Comparison of ENCODE assay signal across 9 mouse cellular contexts in the genomic region with DNA sequence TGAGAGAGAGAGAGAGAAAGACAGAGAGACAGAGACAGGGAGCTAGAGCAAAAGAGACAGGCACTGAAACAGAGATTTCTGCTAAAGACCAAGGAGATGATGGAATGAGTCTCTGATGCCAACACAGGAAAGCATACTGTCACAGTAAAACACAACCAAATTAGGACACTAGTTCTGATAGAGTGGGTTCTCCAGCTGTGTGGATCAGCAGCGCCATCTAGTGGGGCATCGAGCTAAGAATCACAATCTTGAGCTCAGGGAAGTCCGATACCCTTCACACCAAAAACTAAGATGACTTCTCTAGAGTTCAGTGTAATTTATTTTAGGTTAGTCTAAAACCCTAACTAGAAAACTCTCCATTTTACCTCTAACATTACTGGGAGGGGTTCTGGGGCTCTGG. TPM values are rescaled to one million over a fixed set of nuclear protein-coding genes. Genes with fewer than 3 reads are reported as not detected.
DNase-seq lines count a peak whose midpoint lies in the region; ATAC-seq lines count a peak whose summit lies in the region.
"Had no signal": no experiment of that assay in that cellular context is flagged by ENCODE, and none has a peak within 500 bp of the region (broad histone marks: within the 10 kb centered on the region; RNA-seq: fewer than 3 reads in every experiment).

No protein-coding gene starts in this region.

- no peak overlapping the region for H3K27ac ChIP-seq in heart, embryonic 10.5 days
- no peak overlapping the region for H3K27ac ChIP-seq in forebrain, embryonic 14.5 days (ENCODE audit: low read depth, low read length)

- peak; percentile 25 to 82 for DNase-seq in heart, adult 18-20 months
- DNase-seq in heart, embryonic 10.5 days (ENCODE audit: low spot score), result no peak
- DNase-seq in adrenal gland, postnatal 25 days, result peak; percentile 79
- DNase-seq in forebrain, embryonic 14.5 days (ENCODE audit: low spot score), result peak; percentile 87
- peak; percentile 47 for DNase-seq in hindlimb bud, embryonic 11.5 days (ENCODE audit: extremely low spot score, low read depth, low spot score)
- DNase-seq in left cerebral cortex, adult 18-20 months (ENCODE audit: low spot score in 2 of 2), result peak; percentile 70 to 75
- peak; percentile 79 for DNase-seq in mesoderm, embryonic 11.5 days (ENCODE audit: low read depth, low spot score)
- DNase-seq in telencephalon, adult 2 months (ENCODE audit: low read depth, low spot score), result peak; percentile 12

- no peak overlapping the region for H3K4me3 ChIP-seq in heart, embryonic 10.5 days
- H3K4me3 ChIP-seq in forebrain, embryonic 14.5 days (ENCODE audit: low read depth, low read length), result no peak overlapping the region
- H3K4me3 ChIP-seq: megakaryocyte, embryonic 14.5 days had no signal

- 17% methylated on average over 3 of the region's 3 CpGs for WGBS in heart, embryonic 10.5 days
- WGBS in forebrain, embryonic 14.5 days, result 16% methylated on average over 3 of the region's 3 CpGs

- H3K27me3 ChIP-seq in heart, embryonic 10.5 days (ENCODE audit: insufficient read depth, poor library complexity, severe bottlenecking), result no peaks in the 10 kb centered on the region
- no peaks in the 10 kb centered on the region for H3K27me3 ChIP-seq in forebrain, embryonic 14.5 days (replicated peaks; ENCODE audit: control insufficient read depth, insufficient read depth, low read length)
- H3K27me3 ChIP-seq: megakaryocyte, embryonic 14.5 days had no signal

- peak; percentile 72 for ATAC-seq in forebrain, embryonic 14.5 days

- H3K4me2 ChIP-seq in forebrain, embryonic 14.5 days (ENCODE audit: low read length), result no peak overlapping the region

- peaks cover 10% of the 10 kb centered on the region for H3K4me1 ChIP-seq in heart, embryonic 10.5 days
- H3K4me1 ChIP-seq in forebrain, embryonic 14.5 days (ENCODE audit: control insufficient read depth, insufficient read depth, low read length), result no peaks in the 10 kb centered on the region
- H3K4me1 ChIP-seq: megakaryocyte, embryonic 14.5 days had no signal

- no peak overlapping the region for H3K9ac ChIP-seq in forebrain, embryonic 14.5 days (ENCODE audit: low read length)

- H3K9me3 ChIP-seq in heart, embryonic 10.5 days, result no peaks in the 10 kb centered on the region
- no peaks in the 10 kb centered on the region for H3K9me3 ChIP-seq in forebrain, embryonic 14.5 days (replicated peaks; ENCODE audit: control insufficient read depth, low read length)

- no peaks in the 10 kb centered on the region for H3K36me3 ChIP-seq in heart, embryonic 10.5 days
- no peaks in the 10 kb centered on the region for H3K36me3 ChIP-seq in forebrain, embryonic 14.5 days (ENCODE audit: control insufficient read depth, insufficient read depth, low read length)

RNA-seq across cellular contexts. Expression of gene Lama1, which starts 29.1 kb away (rescaled TPM):
- total RNA-seq in heart, adult 18-20 months (2021), result 1 to 10 TPM; 2.3 to 2.6 TPM
- polyA plus RNA-seq in heart, embryonic 10.5 days (2016; fragmentation: Nextera tagmentation; extraction: Ambion mirVana), result 4.1 and 7.0 TPM in 2 replicates
- 14.1 and 18.7 TPM in 2 replicates for total RNA-seq in adrenal gland, postnatal 25 days (2021)
- 5.4 and 6.6 TPM in 2 replicates for polyA plus RNA-seq in forebrain, embryonic 14.5 days (2014; fragmentation: Nextera tagmentation; extraction: Ambion mirVana)
- 1 to 10 TPM; 3.8 to 6.0 TPM for total RNA-seq in left cerebral cortex, adult 18-20 months (2021)

RNA-seq across cellular contexts. Expression of gene Lrrc30, which starts 35.5 kb away (rescaled TPM):
- total RNA-seq in heart, adult 18-20 months (2021), result under 1 TPM; 0.46 to 0.50 TPM
- polyA plus RNA-seq in heart, embryonic 10.5 days (2016; fragmentation: Nextera tagmentation; extraction: Ambion mirVana), result 0.08 TPM in 1 of 2 replicates, not detected in the other
- total RNA-seq in adrenal gland, postnatal 25 days (2021), result 0.33 and 1.0 TPM in 2 replicates
- polyA plus RNA-seq in forebrain, embryonic 14.5 days (2014; fragmentation: Nextera tagmentation; extraction: Ambion mirVana), result not detected in 2 replicates
- not detected for total RNA-seq in left cerebral cortex, adult 18-20 months (2021)
